Mouse (Mus musculus) thymus, postnatal 0 days (tissue): ENCODE results near the gene H2-M5. TPM values are rescaled to one million over a fixed set of nuclear protein-coding genes. Genes with fewer than 3 reads are reported as not detected.
"Not testable (repeated sequence)": the region's sequence is repeated elsewhere in the genome, so short reads cannot be mapped to it uniquely, and the experiment has no call there.

ENCODE experiments used
- DNase-seq: peaks from one replicate; pipeline ENCODE4 v3.0.0-alpha.2; 2015; ENCODE audit warnings: low spot score
- polyA plus RNA-seq: library from polyadenylated mRNA; unstranded; fragments of >200 nt; fragmentation: Nextera tagmentation; extraction: Ambion mirVana; gene quantifications from 2 replicates; pipeline ENCODE4 v1.2.1, GENCODE M21; 2015

The H2-M5 gene
- 0.09 and 0.10 TPM in 2 replicates for polyA plus RNA-seq

- no peak for DNase-seq
Observed at GRCm38 (mm10) chr17:36989437-36989836, at the start of gene H2-M5. Gene H2-M5 (minus strand): TSS chr17:36989537.

DNA sequence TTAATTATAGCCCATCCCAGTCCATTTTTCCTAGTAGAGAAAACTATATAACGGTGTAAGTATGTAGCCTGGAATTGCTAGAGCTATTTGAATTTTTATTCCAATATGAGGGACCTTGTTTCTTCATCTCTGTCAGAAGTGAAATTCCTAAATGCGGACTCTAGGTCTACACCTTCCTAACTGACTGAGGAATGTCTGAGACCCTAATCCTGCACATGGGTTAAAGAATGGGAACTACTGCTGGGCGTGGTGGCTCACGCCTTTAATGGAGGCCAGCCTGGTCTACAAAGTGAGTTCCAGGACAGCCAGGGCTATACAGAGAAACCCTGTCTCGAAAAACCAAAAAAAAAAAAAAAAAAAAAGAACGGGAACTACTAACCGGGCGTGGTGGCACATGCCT, 39.8 kb upstream of the H2-M5 start:
- DNase-seq, result no peak

GRCm38 (mm10) chr17:37028683-37029120, 39.4 kb upstream of the H2-M5 start:
- DNase-seq, result peak; percentile 82

GRCm38 (mm10) chr17:37028212-37028611, 38.9 kb upstream of the H2-M5 start:
- DNase-seq, result no peak

DNA sequence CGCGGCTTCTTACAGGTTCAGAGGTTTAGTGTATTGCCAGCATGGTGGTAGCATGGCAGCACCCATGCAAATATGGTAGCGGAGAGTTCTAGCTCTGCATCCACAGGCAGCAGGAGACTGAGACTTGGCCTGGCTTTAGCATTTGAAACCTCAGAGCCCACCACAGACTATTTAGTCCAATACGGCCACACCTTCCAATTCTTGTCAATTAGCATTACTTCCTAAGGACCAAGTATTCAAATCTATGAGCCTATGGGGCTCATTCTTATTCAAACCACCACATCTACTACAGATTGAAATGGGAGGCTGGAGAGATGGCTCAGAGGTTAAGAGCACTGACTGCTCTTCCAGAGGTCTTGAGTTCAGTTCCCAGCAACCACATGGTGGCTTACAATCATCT, 38.1 kb upstream of the H2-M5 start:
- no peak for DNase-seq

GRCm38 (mm10) chr17:37026425-37026824, 37.1 kb upstream of the H2-M5 start:
- no peak for DNase-seq

GRCm38 (mm10) chr17:37022628-37023576, 33.6 kb upstream of the H2-M5 start, which contains the start of gene Mog:
Gene Mog (minus strand): TSS chr17:37023398.
- no peak for DNase-seq

DNA sequence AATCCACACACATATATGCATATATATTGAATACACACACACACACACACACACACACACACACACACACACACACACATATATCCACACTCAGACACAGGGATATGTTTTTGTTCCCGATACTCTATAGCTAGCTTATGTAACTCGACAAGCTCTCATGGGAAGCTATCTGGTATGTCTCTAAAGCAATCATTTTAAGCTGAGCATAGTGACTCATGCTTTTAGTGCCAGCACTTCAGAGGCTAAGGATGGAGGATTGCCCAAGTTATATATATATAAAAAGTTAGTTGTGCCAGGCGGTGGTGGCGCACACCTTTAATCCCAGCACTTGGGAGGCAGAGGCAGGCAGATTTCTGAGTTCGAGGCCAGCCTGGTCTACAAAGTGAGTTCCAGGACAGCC, 29.9 kb upstream of the H2-M5 start:
- not testable (repeated sequence) for DNase-seq

DNA sequence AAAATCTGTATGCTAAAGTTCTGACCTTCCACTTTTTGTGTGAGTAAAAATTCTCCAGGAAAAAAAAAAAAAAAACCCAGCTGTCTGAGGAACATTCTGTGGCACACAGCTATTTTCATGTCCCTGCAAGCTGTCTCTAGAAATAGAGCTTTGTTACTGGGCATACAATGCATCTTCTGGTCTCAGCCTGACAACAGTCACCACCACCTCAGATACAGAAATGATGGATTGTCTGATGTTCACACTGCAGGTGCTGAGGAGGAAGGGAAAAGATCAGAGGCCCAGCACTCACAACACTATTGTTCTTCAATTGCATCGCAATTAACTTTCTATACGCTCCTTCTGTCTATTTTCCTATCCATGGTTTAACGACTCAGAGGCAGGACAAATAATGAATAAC, 29.0 kb upstream of the H2-M5 start:
- DNase-seq, result no peak

- DNase-seq, result no peak
Observed at GRCm38 (mm10) chr17:37016333-37016732, 27.0 kb upstream of the H2-M5 start.

DNA sequence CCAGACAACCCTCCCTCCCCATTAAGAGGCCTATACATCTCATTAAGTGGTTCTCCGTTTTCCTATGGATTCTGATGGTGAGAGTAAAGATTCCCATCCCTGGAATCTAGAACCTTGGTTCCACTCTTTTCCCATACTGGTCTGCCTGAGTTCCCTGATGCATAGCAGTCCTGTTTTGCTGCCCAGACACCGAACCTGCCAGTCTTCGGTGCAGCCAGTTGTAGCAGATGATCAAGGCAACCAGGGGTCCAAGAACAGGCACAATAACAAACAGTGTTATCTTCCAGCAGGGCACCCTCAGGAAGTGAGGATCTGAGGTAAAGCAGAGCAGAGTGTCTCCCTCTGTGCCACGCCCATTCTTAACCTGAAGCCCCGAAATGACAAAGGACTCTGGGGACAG, 22.8 kb upstream of the H2-M5 start:
- DNase-seq, result no peak

GRCm38 (mm10) chr17:37011719-37012118, 22.4 kb upstream of the H2-M5 start:
- no peak for DNase-seq

- DNase-seq, result peak; percentile 9
Observed at GRCm38 (mm10) chr17:37009460-37010042, 20.2 kb upstream of the H2-M5 start.

DNA sequence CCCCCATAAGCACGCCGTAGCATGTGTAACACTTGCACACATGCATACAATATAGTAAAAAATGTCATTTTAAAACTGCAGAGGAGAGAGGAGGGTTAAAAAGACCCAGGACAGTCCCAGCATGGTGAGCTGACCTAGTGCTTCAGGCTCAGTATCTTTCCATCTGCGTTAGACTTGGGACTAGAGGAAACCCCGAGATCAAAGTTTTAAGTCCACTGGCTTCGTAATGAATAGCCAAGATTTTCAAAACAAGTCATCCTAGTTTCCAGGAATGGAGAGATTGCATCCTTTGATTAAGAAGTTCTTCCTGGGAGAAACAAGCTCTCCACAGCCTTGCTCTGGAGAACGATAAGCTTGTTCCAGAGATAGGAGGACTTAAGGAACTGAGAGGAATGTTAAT, 18.8 kb upstream of the H2-M5 start:
- DNase-seq, result no peak

DNA sequence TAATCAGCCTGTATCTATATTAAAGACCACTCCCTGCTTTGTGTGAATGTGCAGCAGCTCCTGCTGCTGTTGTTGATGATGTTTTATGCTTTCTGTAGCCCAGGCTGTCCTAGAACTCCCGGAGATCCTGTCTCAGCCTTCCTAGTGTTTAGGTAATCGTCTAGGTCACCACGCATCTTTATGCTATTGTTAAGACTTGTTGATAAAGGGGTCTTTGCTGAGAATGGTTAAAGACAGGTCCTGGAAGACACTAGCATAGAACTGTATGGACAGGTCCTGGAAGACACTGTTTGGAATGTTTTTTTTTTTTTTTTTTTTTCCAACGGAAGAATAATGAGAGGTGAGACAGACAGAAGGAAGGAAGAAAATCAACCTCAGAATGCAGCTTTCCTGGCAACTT, 14.0 kb upstream of the H2-M5 start:
- no peak for DNase-seq

- no peak for DNase-seq
Observed at GRCm38 (mm10) chr17:37002364-37003330, 13.3 kb upstream of the H2-M5 start.

GRCm38 (mm10) chr17:37000863-37001262, 11.5 kb upstream of the H2-M5 start, which contains the start of gene Zfp57:
Gene Zfp57 (plus strand): TSS chr17:37001163.
- DNase-seq, result no peak

DNA sequence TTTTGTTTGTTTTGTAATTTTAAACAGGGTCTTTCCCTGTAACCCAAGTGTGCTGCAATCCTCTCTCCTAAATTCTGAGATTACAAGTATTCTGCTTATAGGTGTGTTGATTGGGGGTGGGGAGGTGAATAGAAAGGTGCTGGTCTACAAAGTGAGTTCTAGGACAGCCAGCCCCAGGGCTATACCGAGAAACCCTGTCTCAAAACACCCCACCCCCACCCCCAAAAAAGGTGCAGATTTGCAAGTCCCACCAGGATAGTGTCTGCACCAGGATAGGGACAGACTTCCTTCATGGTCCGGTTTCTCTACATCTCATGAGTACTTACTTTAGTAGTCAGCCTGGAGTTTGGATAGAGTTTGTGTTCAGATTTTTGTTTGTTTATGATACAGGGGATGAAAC, 9.1 kb upstream of the H2-M5 start:
- DNase-seq, result no peak

DNA sequence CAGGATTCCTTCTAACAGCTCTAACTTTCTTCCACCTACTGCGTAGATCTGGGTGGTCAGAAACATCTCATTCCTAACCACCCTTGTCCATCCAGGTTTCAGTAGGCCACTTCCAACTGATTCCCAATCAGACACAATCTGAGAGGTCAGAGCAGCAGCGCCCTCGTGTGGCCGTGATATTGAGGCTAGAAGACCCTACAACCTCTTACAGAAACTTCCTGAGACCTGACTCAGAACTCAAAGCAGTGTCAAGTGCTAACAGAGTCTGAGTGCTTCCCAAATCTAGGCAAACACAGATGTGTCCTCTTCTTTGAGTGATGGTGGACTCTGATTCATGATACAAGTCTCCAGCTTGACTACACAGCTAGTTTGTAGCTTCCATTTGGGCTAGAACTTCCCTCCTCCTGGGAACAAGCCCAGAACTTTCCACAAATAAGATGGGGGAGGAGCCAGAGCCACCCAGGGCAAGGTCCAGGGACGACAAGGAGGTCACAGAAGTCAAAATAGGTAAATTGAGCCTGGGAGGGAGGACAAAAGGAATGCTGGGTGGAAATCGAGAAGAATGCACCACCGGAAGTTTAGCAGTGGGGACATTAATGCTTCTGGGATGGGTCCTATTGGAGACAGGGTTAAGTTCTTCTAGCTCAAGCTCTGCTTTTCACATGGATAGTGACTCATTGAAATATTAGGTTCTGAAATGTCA, 7.8 kb upstream of the H2-M5 start:
- peak; percentile 68 for DNase-seq

DNA sequence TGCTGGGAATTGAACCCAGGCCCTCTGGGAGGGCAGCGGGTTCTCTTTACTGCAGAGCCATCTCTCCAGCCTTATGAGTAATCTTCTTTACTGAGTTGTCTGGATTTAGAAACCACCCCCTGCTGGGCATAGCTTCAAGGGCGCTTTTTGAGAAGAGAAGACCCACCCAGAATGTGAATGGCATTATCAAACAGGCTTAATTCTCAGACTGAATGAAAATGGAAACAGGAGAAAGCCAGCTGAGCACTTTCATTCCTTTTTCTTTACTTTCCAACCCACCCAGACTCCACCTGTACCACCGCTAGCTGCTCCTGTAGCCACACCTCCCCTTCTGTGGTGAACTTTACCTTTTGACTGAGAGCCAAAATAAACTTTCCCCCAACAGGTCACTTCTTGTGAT, 6.1 kb upstream of the H2-M5 start:
- no peak for DNase-seq

GRCm38 (mm10) chr17:36994528-36994927, 5.2 kb upstream of the H2-M5 start:
- no peak for DNase-seq
